ENCODE assay signal across 18 mouse cellular contexts in the genomic region with DNA sequence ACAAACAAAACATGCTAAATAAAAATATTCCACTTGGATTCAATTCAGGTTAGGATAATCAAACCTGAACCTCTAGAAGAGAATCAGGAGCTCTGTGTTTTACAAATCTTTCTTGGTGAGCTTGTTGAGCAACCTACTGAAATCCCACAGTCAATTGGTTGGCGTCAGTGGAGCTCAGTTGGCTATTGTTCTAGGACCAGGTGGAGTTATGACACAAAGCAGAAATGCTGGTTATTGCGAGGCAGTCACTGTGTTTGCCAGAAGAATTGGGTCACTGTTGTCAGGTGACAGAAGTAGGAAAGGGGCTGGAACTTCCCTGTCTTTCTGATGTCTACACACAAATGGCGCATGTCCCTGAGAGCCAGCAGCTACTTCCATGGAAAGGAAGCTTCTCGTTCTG. TPM values are rescaled to one million over a fixed set of nuclear protein-coding genes. Genes with fewer than 3 reads are reported as not detected.
DNase-seq lines count a peak whose midpoint lies in the region; ATAC-seq lines count a peak whose summit lies in the region.
"Had no signal": no experiment of that assay in that cellular context is flagged by ENCODE, and none has a peak within 500 bp of the region (broad histone marks: within the 10 kb centered on the region; RNA-seq: fewer than 3 reads in every experiment).

No protein-coding gene starts in this region.

- H3K9me3 ChIP-seq in embryonic facial prominence, embryonic 14.5 days (ENCODE audit: control insufficient read depth, low read length): no peaks in the 10 kb centered on the region
- H3K9me3 ChIP-seq in embryonic facial prominence, embryonic 10.5 days: no peaks in the 10 kb centered on the region
- H3K9me3 ChIP-seq: embryonic facial prominence, embryonic 13.5 days; forebrain, embryonic 10.5 days; forebrain, embryonic 12.5 days had no signal

- H3K4me2 ChIP-seq in embryonic facial prominence, embryonic 14.5 days (ENCODE audit: low read depth, low read length): no peak overlapping the region
- H3K4me2 ChIP-seq: embryonic facial prominence, embryonic 13.5 days; forebrain, embryonic 12.5 days had no signal

- ATAC-seq in embryonic facial prominence, embryonic 14.5 days (ENCODE audit: low read depth): no peak; the same call in 1 of the 2 replicates
- ATAC-seq: forebrain, embryonic 14.5 days; forebrain, embryonic 16.5 days had no signal

- 86% methylated on average over 4 of the region's 4 CpGs for WGBS in embryonic facial prominence, embryonic 14.5 days
- 89% methylated on average over 4 of the region's 4 CpGs for WGBS in embryonic facial prominence, embryonic 10.5 days

- peak; percentile 21 for DNase-seq in embryonic facial prominence, embryonic 14.5 days (ENCODE audit: low spot score)
- DNase-seq in embryonic facial prominence, embryonic 10.5 days (ENCODE audit: low spot score): no peak
- DNase-seq in adipocyte (ENCODE audit: low spot score): peak; percentile 31
- DNase-seq in gonadal fat pad, adult 2 months (ENCODE audit: low read depth): peak; percentile 70
- DNase-seq in B cell, adult 2 months: no peak
- DNase-seq: adrenal gland, adult 8-10 months; adrenal gland, postnatal 14 days; adrenal gland, postnatal 36 days; cerebellum, adult 11-12 months; cerebellum, adult 2 months; cerebellum, adult 9-10 months; cerebellum, postnatal 10 days; cerebellum, postnatal 25 days had no signal

- no peaks in the 10 kb centered on the region for H3K27me3 ChIP-seq in embryonic facial prominence, embryonic 14.5 days (replicated peaks; ENCODE audit: control insufficient read depth, insufficient read depth, low read length)
- no peaks in the 10 kb centered on the region for H3K27me3 ChIP-seq in embryonic facial prominence, embryonic 10.5 days (replicated peaks; ENCODE audit: low read depth, poor library complexity, severe bottlenecking)
- H3K27me3 ChIP-seq: embryonic facial prominence, embryonic 13.5 days; forebrain, embryonic 12.5 days had no signal

- 0 out of 2 replicates have a peak, but pooled peaks cover 9% of the 10 kb centered on the region for H3K4me1 ChIP-seq in embryonic facial prominence, embryonic 14.5 days (ENCODE audit: control insufficient read depth, insufficient read depth, low read length)
- no peaks in the 10 kb centered on the region for H3K4me1 ChIP-seq in embryonic facial prominence, embryonic 10.5 days
- H3K4me1 ChIP-seq: forebrain, embryonic 10.5 days; forebrain, embryonic 12.5 days had no signal

- H3K9ac ChIP-seq in embryonic facial prominence, embryonic 14.5 days (ENCODE audit: low read depth, low read length): no peak overlapping the region
- H3K9ac ChIP-seq: embryonic facial prominence, embryonic 13.5 days; forebrain, embryonic 12.5 days had no signal

- H3K36me3 ChIP-seq in embryonic facial prominence, embryonic 14.5 days (ENCODE audit: control insufficient read depth, insufficient read depth, low read length): no peaks in the 10 kb centered on the region
- no peaks in the 10 kb centered on the region for H3K36me3 ChIP-seq in embryonic facial prominence, embryonic 10.5 days (replicated peaks)
- H3K36me3 ChIP-seq: embryonic facial prominence, embryonic 13.5 days; forebrain, embryonic 12.5 days had no signal

- no peak overlapping the region for H3K27ac ChIP-seq in embryonic facial prominence, embryonic 14.5 days (replicated peaks; ENCODE audit: low read depth, low read length)
- no peak overlapping the region for H3K27ac ChIP-seq in embryonic facial prominence, embryonic 10.5 days (replicated peaks)
- H3K27ac ChIP-seq: embryonic facial prominence, embryonic 13.5 days; forebrain, embryonic 10.5 days; forebrain, embryonic 12.5 days had no signal

- H3K4me3 ChIP-seq in embryonic facial prominence, embryonic 14.5 days (ENCODE audit: low read depth, low read length): no peak overlapping the region
- no peak overlapping the region for H3K4me3 ChIP-seq in embryonic facial prominence, embryonic 10.5 days
- H3K4me3 ChIP-seq: embryonic facial prominence, embryonic 13.5 days; forebrain, embryonic 10.5 days; forebrain, embryonic 12.5 days had no signal

RNA-seq across cellular contexts. Expression of a gene that starts 56.6 kb away (rescaled TPM):
- 42.5 and 51.2 TPM in 2 replicates for polyA plus RNA-seq in embryonic facial prominence, embryonic 14.5 days (2014; fragmentation: Nextera tagmentation; extraction: Ambion mirVana)
- polyA plus RNA-seq in embryonic facial prominence, embryonic 10.5 days (2016; fragmentation: Nextera tagmentation; extraction: Ambion mirVana): 41.4 and 42.9 TPM in 2 replicates
- 5.9 and 8.4 TPM in 2 replicates for polyA plus RNA-seq in gonadal fat pad, adult 2 months (2012; rRNA removed)

Comparison
In these comparisons a context has a peak if more than half of its experiments do, and no peak if none do; other contexts are left out.
1. DNase-seq: peak in embryonic facial prominence, embryonic 14.5 days (single experiment), adipocyte (single experiment) and gonadal fat pad, adult 2 months (single experiment); none in embryonic facial prominence, embryonic 10.5 days (single experiment) and B cell, adult 2 months (0 of 2).